In the genomic region with DNA sequence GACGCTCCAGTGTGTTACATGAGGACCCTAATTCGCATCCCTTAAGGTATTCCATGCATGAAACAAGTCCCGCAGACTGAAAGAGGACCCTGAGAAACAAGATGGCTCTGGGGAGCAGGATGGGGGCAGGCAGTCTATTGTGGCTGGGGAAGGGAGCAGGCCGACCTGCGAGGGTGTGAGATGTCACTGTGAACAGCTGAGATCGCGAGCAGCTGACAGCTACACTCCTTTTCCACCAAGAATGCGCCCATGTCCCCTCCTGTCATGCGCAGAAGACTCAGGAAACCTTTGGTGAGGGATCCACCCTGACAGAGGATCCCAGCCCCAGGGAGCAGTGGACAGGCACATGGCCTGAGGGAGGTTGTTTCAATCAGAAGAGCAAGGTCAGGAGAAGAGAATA, we compare ENCODE assay signal across 25 mouse cellular contexts. TPM values are rescaled to one million over a fixed set of nuclear protein-coding genes. Genes with fewer than 3 reads are reported as not detected.
DNase-seq lines count a peak whose midpoint lies in the region; ATAC-seq lines count a peak whose summit lies in the region.
"Had no signal": no experiment of that assay in that cellular context is flagged by ENCODE, and none has a peak within 500 bp of the region (broad histone marks: within the 10 kb centered on the region; RNA-seq: fewer than 3 reads in every experiment).

No protein-coding gene starts in this region.

- H3K4me2 ChIP-seq in hindbrain, embryonic 16.5 days (ENCODE audit: low read length), result no peak overlapping the region
- H3K4me2 ChIP-seq in hindbrain, embryonic 12.5 days (replicated peaks), result no peak overlapping the region
- no peak overlapping the region for H3K4me2 ChIP-seq in forebrain, embryonic 15.5 days (replicated peaks)
- H3K4me2 ChIP-seq: embryonic facial prominence, embryonic 13.5 days; embryonic facial prominence, embryonic 15.5 days; forebrain, embryonic 12.5 days had no signal

- H3K27ac ChIP-seq in hindbrain, embryonic 16.5 days (ENCODE audit: low read depth, low read length), result no peak overlapping the region
- H3K27ac ChIP-seq in hindbrain, embryonic 12.5 days, result no peak overlapping the region
- no peak overlapping the region for H3K27ac ChIP-seq in forebrain, embryonic 15.5 days (replicated peaks)
- H3K27ac ChIP-seq: embryonic facial prominence, embryonic 13.5 days; embryonic facial prominence, embryonic 15.5 days; forebrain, embryonic 10.5 days; forebrain, embryonic 12.5 days had no signal

- ATAC-seq in hindbrain, embryonic 16.5 days, result no peak
- ATAC-seq in hindbrain, embryonic 12.5 days (ENCODE audit: low FRiP score), result no peak
- ATAC-seq in forebrain, embryonic 15.5 days (replicated peaks), result no peak
- ATAC-seq: CD4-positive, CD25-positive, alpha-beta regulatory T cell, adult 4 months; forebrain, embryonic 14.5 days; forebrain, postnatal 0 days; Patski had no signal

- H3K9me3 ChIP-seq in hindbrain, embryonic 16.5 days (ENCODE audit: control insufficient read depth, low read length), result no peaks in the 10 kb centered on the region
- H3K9me3 ChIP-seq in hindbrain, embryonic 12.5 days (replicated peaks), result no peaks in the 10 kb centered on the region
- no peaks in the 10 kb centered on the region for H3K9me3 ChIP-seq in forebrain, embryonic 15.5 days
- H3K9me3 ChIP-seq: embryonic facial prominence, embryonic 13.5 days; embryonic facial prominence, embryonic 15.5 days; forebrain, embryonic 10.5 days; forebrain, embryonic 12.5 days; G1E had no signal

- no peak overlapping the region for H3K4me3 ChIP-seq in hindbrain, embryonic 16.5 days (ENCODE audit: low read length)
- H3K4me3 ChIP-seq in hindbrain, embryonic 12.5 days, result no peak overlapping the region
- no peak overlapping the region for H3K4me3 ChIP-seq in forebrain, embryonic 15.5 days
- H3K4me3 ChIP-seq: embryonic facial prominence, embryonic 13.5 days; embryonic facial prominence, embryonic 15.5 days; erythroblast, embryonic 14.5 days; forebrain, embryonic 10.5 days; forebrain, embryonic 12.5 days had no signal

- H3K36me3 ChIP-seq in hindbrain, embryonic 16.5 days (ENCODE audit: control insufficient read depth, insufficient read depth, low read length), result no peaks in the 10 kb centered on the region
- H3K36me3 ChIP-seq in hindbrain, embryonic 12.5 days, result no peaks in the 10 kb centered on the region
- no peaks in the 10 kb centered on the region for H3K36me3 ChIP-seq in forebrain, embryonic 15.5 days
- H3K36me3 ChIP-seq: embryonic facial prominence, embryonic 13.5 days; embryonic facial prominence, embryonic 15.5 days; forebrain, embryonic 10.5 days; forebrain, embryonic 12.5 days; G1E had no signal

- 0 out of 2 replicates have a peak overlapping the region, but pooled peaks have one; percentile 3 for H3K9ac ChIP-seq in hindbrain, embryonic 16.5 days (ENCODE audit: low read depth, low read length)
- H3K9ac ChIP-seq in hindbrain, embryonic 12.5 days, result no peak overlapping the region
- H3K9ac ChIP-seq in forebrain, embryonic 15.5 days (replicated peaks), result no peak overlapping the region
- H3K9ac ChIP-seq: embryonic facial prominence, embryonic 13.5 days; embryonic facial prominence, embryonic 15.5 days; forebrain, embryonic 12.5 days; forebrain, postnatal 0 days had no signal

- H3K4me1 ChIP-seq in hindbrain, embryonic 16.5 days (ENCODE audit: control insufficient read depth, insufficient read depth, low read depth, low read length), result peaks cover 16% of the 10 kb centered on the region
- H3K4me1 ChIP-seq in hindbrain, embryonic 12.5 days, result peaks cover 12% of the 10 kb centered on the region
- H3K4me1 ChIP-seq in forebrain, embryonic 15.5 days, result peaks cover 18% of the 10 kb centered on the region

- peak; percentile 3 for DNase-seq in cerebellum, adult 11-12 months
- no peak for DNase-seq in cerebellum, adult 9-10 months
- DNase-seq: adrenal gland, adult 2 months; adrenal gland, postnatal 10 days; adrenal gland, postnatal 25 days; B cell, adult 2 months; cerebellum, adult 11 months; cerebellum, adult 2 months; cerebellum, adult 9-11 months; cerebellum, postnatal 14 days; cerebellum, postnatal 36 days; embryo, embryonic 11 days; forebrain, postnatal 0 days had no signal

- WGBS in hindbrain, embryonic 16.5 days, result 60% methylated on average over 9 of the region's 9 CpGs
- 48% methylated on average over 9 of the region's 9 CpGs for WGBS in hindbrain, embryonic 12.5 days
- 72% methylated on average over 9 of the region's 9 CpGs for WGBS in forebrain, embryonic 15.5 days

- H3K27me3 ChIP-seq in hindbrain, embryonic 16.5 days (replicated peaks; ENCODE audit: control insufficient read depth, insufficient read depth, low read length), result peaks cover 3% of the 10 kb centered on the region; the same call in 1 of the 2 replicates
- H3K27me3 ChIP-seq in hindbrain, embryonic 12.5 days, result peaks cover 61% of the 10 kb centered on the region
- no peaks in the 10 kb centered on the region for H3K27me3 ChIP-seq in forebrain, embryonic 15.5 days

RNA-seq across cellular contexts. Expression of a gene that starts 25.8 kb away (rescaled TPM):
- polyA plus RNA-seq in hindbrain, embryonic 16.5 days (2015; fragmentation: Nextera tagmentation; extraction: Ambion mirVana), result not detected in 2 replicates
- polyA plus RNA-seq in hindbrain, embryonic 12.5 days (2016; fragmentation: Nextera tagmentation; extraction: Ambion mirVana), result 0.70 and 0.83 TPM in 2 replicates
- polyA plus RNA-seq in forebrain, embryonic 15.5 days (2015; fragmentation: Nextera tagmentation; extraction: Ambion mirVana), result 0.24 TPM in 1 of 2 replicates, not detected in the other
- polyA plus RNA-seq: adrenal gland, adult 2 months; CD4-positive, CD25-positive, alpha-beta regulatory T cell, adult 4 months; embryonic facial prominence, embryonic 13.5 days; embryonic facial prominence, embryonic 15.5 days; erythroblast, embryonic 14.5 days; forebrain, postnatal 0 days; G1E; Patski had no signal

RNA-seq across cellular contexts. Expression of a gene that starts 36.7 kb away (rescaled TPM):
- polyA plus RNA-seq in hindbrain, embryonic 16.5 days (2015; fragmentation: Nextera tagmentation; extraction: Ambion mirVana), result 164 and 193 TPM in 2 replicates
- polyA plus RNA-seq in hindbrain, embryonic 12.5 days (2016; fragmentation: Nextera tagmentation; extraction: Ambion mirVana), result 47.5 and 50.0 TPM in 2 replicates
- polyA plus RNA-seq in forebrain, embryonic 15.5 days (2015; fragmentation: Nextera tagmentation; extraction: Ambion mirVana), result 149 and 150 TPM in 2 replicates
